Mouse (Mus musculus) hindbrain, embryonic 11.5 days (tissue): ENCODE measurements around the gene Cyp2j13. TPM values are rescaled to one million over a fixed set of nuclear protein-coding genes. Genes with fewer than 3 reads are reported as not detected.
"Not testable (repeated sequence)": the region's sequence is repeated elsewhere in the genome, so short reads cannot be mapped to it uniquely, and the experiment has no call there.

Source experiments
- ATAC-seq: fragments of 200-750 bp; cut with Nextera tagmentation; 2 replicates; pipeline ENCODE4 v1.8.0; 2017; ENCODE audit warnings: mild to moderate bottlenecking, moderate TSS enrichment, moderate library complexity; ENCODE audit not compliant: low FRiP score
- DNase-seq: peaks from one replicate; pipeline ENCODE4 v3.0.0-alpha.2; 2015; ENCODE audit warnings: low spot score
- H3K27ac ChIP-seq: fragments of 300-500 bp; sonication (generic); 2 replicates; pipeline ENCODE4 v1.5.1; 2014; ENCODE audit warnings: mild to moderate bottlenecking, low read depth, low read length
- H3K27me3 ChIP-seq: fragments of 300-500 bp; sonication (generic); 2 replicates; pipeline ENCODE4 v1.6.1; 2014; ENCODE audit warnings: mild to moderate bottlenecking, low read length, moderate library complexity, mixed read lengths; ENCODE audit not compliant: control insufficient read depth, insufficient read depth
- H3K36me3 ChIP-seq: fragments of 300-500 bp; sonication (generic); 2 replicates; pipeline ENCODE4 v1.6.1; 2014; ENCODE audit warnings: mild to moderate bottlenecking, low read length, moderate library complexity, mixed read lengths; ENCODE audit not compliant: control insufficient read depth, insufficient read depth
- H3K4me1 ChIP-seq: fragments of 300-500 bp; sonication (generic); replicated peaks from 2 replicates; pipeline ENCODE4 v1.6.1; 2014; ENCODE audit warnings: low read length, mixed read lengths; ENCODE audit not compliant: control insufficient read depth, insufficient read depth
- H3K4me2 ChIP-seq: fragments of 300-500 bp; sonication (generic); replicated peaks from 2 replicates; pipeline ENCODE4 v1.6.1; 2014; ENCODE audit warnings: mild to moderate bottlenecking, low read depth, low read length
- H3K4me3 ChIP-seq: fragments of 300-500 bp; sonication (generic); 2 replicates; pipeline ENCODE4 v1.5.1; 2014; ENCODE audit warnings: low read depth, low read length
- H3K9ac ChIP-seq: fragments of 300-500 bp; sonication (generic); 2 replicates; pipeline ENCODE4 v1.6.1; 2014; ENCODE audit warnings: low read depth, low read length
- H3K9me3 ChIP-seq: fragments of 300-500 bp; sonication (generic); 2 replicates; pipeline ENCODE4 v1.6.1; 2016; ENCODE audit warnings: low read length; ENCODE audit not compliant: control insufficient read depth
- WGBS: fragments of 180-500 bp; shearing (Covaris S2); extraction: QIAGEN DNeasy Blood & Tissue Kit; methylation state at CpG from one replicate; pipeline ENCODE4 v1.1.7; 2014; 5-methylcytosine and 5-hydroxymethylcytosine counted together
- polyA plus RNA-seq: library from polyadenylated mRNA; unstranded; fragments of >200 nt; fragmentation: Nextera tagmentation; extraction: Ambion mirVana; gene quantifications from 2 replicates; pipeline ENCODE4 v1.2.1, GENCODE M21; 2014

Cyp2j13 gene
- not detected in 2 replicates for polyA plus RNA-seq

DNA sequence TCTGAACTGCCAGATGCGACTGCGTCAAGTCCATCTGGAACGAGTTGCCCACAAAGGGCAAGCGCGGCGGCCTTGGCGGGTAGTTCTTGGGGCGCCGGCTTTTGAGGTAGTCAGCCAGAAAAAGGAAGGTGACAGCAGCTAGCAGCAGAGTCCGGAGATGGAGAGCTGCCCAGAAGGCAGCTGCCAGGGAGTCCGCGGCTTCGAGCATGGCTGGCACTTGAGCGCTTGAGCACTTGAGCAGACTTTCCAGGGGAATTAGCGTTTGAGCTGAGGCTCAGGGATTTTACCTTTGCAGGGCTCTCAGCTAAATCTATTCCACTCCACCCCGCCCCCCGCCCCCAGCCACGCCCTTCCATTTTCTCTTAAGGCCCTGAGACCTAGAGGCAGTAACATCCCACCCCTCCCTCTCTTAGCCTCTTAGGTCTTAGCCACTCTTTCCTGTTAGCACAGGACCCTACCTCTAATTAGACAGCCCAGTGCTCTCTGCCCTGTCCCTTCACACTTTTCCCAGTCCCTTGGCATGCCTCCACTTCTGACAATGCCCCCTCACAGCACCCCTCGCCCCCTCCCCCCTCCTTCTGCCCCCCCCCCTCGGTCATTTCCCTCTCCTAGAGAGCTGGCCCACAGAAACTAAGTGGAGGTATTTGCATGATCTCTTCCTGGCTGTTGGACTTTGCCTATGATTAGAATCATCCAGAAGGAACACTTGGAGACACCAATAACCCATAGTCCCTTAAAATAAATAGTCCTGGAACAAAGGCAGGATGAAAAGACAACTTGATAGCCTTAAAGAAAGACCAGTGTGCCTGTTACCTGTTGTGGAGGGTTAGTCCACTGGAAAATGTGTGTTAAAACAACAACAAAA lies at the start of gene Cyp2j13:
TSS of gene Cyp2j13 (minus strand) at position 286 of the 865 bp plus-strand sequence.
- DNase-seq (peak; percentile 27), ATAC-seq (peak; percentile 67; the same call in 1 of the 2 replicates)
- Histone ChIP-seq H3K27ac (no peak within 1 kb of the TSS), H3K4me2 (peak within 1 kb of the TSS; percentile 36), H3K36me3 (no peaks in the 10 kb centered on the region), H3K9me3 (no peaks in the 10 kb centered on the region), H3K4me1 (no peaks in the 10 kb centered on the region), H3K9ac (no peak within 1 kb of the TSS), H3K27me3 (no peaks in the 10 kb centered on the region), H3K4me3 (no peak within 1 kb of the TSS)
- WGBS, result 10% methylated on average over 20 of the region's 20 CpGs

DNA sequence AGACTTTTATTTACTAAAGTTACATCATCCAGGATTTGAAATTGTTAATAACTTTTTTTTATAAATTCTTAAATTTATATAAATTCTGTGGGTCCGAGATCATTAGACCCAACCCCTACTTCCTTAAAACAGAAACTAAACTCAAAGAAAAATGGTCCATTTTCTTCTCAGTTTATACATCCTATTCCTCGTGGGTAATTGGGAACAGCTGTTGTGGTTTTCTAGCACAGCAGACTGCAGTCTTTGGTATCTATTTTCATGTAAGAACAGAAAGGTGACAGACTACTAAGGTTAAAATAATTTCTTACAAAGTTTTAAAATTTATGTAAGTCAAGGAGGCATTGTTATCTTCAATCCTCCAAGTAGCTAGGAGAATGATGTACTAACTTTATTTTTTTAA lies 19.5 kb upstream of the Cyp2j13 start:
- Histone ChIP-seq H3K27me3 (no peaks in the 10 kb centered on the region), H3K4me2 (no peak overlapping the region)
- ATAC-seq, result no peak

DNA sequence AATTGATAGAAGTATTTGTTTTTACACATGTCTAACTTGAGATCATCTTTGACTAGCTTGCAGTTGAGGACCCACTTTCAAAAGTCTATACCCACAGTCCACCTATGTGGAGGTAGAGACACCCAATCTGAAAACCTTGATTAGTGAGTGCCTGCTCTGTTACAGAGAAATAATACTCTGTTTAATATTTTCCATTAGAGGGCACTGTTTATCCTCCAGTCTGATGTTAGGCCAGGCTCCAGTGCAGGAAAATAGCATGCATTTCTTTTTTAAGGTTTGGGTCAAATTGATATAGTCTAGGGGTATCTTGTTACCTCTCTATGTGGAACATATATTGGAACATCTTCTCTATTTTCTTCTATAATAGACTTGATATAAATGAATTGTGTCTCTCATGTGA lies 14.5 kb upstream of the Cyp2j13 start:
- Histone ChIP-seq H3K4me3 (no peak overlapping the region), H3K4me1 (no peaks in the 10 kb centered on the region), H3K27ac (no peak overlapping the region), H3K4me2 (no peak overlapping the region), H3K36me3 (no peaks in the 10 kb centered on the region), H3K27me3 (no peaks in the 10 kb centered on the region), H3K9ac (no peak overlapping the region), H3K9me3 (no peaks in the 10 kb centered on the region)
- no peak for DNase-seq
- no peak for ATAC-seq

More for the DNA sequence above, 19.5 kb upstream of the Cyp2j13 start:
- no peak overlapping the region for H3K27ac ChIP-seq
- 68% methylated on average over 2 of the region's 2 CpGs for WGBS
- no peaks in the 10 kb centered on the region for H3K4me1 ChIP-seq
- H3K36me3 ChIP-seq, result no peaks in the 10 kb centered on the region
- H3K4me3 ChIP-seq, result no peak overlapping the region
- no peak for DNase-seq
- H3K9ac ChIP-seq, result no peak overlapping the region
- no peaks in the 10 kb centered on the region for H3K9me3 ChIP-seq

DNA sequence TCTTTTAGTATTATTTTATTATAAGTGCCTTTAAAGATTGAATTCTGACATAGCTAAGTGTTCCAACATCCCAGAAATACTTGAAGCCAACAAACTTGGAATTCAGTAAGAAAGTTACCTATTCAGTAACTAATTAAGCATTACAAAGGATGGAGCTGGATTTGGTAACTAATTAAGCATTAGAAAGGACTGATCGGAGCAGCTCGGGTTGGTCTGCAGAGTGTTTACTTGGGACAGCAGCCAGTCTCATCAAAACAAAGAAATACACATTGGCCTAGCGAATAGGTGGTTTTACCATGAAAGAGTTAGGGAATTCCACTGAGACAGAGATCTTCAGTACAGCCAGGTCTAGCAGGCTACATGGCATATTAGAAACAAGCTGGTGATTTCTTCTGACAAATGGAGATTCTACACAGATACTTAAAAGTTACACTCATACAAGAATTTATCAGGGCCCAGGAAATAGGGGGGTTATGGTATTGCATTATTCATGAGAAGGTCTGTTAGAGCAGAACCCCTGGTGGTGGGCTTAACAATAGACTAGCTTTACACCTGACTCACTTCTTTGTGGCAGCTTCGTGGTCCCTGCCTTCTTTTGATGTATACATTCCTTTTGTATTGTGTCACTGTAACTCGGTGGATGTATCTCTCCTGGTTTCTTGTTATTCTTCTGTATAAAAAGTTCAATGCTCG lies 12.2 kb upstream of the Cyp2j13 start:
- not testable (repeated sequence) for H3K4me3 ChIP-seq, H3K9me3 ChIP-seq, ATAC-seq, H3K36me3 ChIP-seq, DNase-seq, H3K4me2 ChIP-seq, H3K27ac ChIP-seq, H3K4me1 ChIP-seq, H3K27me3 ChIP-seq, H3K9ac ChIP-seq
- 54% methylated on average over 6 of the region's 6 CpGs for WGBS

DNA sequence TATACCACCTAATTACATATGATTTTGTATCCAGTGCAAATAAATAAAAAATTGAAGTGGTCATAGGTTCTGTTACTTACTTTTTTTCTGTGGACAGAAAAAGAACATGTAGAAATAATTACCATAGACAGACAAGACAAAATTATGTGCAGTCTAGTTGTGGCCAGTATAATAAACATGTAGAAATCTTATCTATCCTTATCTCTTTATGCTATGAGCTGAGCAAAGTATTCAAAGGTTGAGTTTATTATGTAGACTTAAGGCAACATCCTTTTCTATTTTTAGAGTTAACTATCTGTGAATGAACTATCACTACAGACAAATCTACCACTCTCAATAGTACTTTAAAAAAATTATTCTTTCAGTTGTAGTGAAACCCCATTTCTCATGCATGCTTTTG lies 962 bp upstream of the Cyp2j13 start:
- DNase-seq (no peak), ATAC-seq (no peak)
- no peak overlapping the region for H3K27ac ChIP-seq
- no peak overlapping the region for H3K4me3 ChIP-seq
- no peaks in the 10 kb centered on the region for H3K27me3 ChIP-seq
- H3K4me1 ChIP-seq, result no peaks in the 10 kb centered on the region
- no peaks in the 10 kb centered on the region for H3K36me3 ChIP-seq
- H3K9me3 ChIP-seq, result no peaks in the 10 kb centered on the region
- H3K4me2 ChIP-seq, result no peak overlapping the region
- H3K9ac ChIP-seq, result no peak overlapping the region

DNA sequence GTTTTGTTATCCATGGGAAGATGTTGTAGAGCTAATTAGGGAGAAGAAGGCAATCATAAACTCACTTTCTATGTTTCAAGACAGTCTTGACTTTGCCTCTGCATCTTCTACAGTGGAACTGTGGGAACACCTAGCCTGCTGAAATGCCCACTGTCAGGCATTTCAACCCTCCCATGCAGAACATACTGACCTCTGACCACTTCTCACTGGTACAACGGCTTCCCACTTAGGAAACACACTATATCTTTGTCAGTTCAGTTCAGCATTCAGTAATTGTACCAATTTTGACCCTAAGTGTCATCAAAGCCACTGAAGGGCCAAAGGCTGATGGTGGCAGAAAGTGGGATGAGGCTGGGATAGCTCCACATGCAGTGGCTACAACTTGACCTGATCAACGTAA lies 15.3 kb downstream of the Cyp2j13 start:
- no peaks in the 10 kb centered on the region for H3K36me3 ChIP-seq
- DNase-seq, result no peak
- 84% methylated on average over 2 of the region's 2 CpGs for WGBS
- H3K27ac ChIP-seq, result no peak overlapping the region
- H3K9ac ChIP-seq, result no peak overlapping the region
- H3K27me3 ChIP-seq, result no peaks in the 10 kb centered on the region
- H3K9me3 ChIP-seq, result no peaks in the 10 kb centered on the region
- no peak overlapping the region for H3K4me3 ChIP-seq
- no peaks in the 10 kb centered on the region for H3K4me1 ChIP-seq
- ATAC-seq, result no peak
- no peak overlapping the region for H3K4me2 ChIP-seq

DNA sequence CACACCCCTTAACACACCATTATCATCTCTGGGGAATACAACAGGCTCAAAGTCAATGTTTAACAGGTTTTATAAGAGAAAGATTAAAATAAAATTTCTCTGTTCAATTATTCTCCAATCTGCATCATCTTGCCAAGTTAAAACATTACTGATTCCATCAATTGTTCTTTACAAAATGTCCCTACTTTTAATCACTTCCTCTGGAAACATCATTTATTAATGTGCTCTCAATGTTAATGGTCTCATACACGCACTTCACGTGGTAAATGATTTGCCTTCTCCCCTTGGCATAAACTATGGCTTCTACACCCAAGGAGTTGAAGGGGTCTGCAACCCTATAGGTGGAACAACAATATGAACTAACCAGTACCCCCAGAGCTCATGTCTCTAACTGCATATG lies 17.2 kb downstream of the Cyp2j13 start:
- H3K4me3 ChIP-seq, result no peak overlapping the region
- H3K4me2 ChIP-seq, result no peak overlapping the region
- no peaks in the 10 kb centered on the region for H3K9me3 ChIP-seq
- DNase-seq (no peak), ATAC-seq (no peak)
- H3K4me1 ChIP-seq, result no peaks in the 10 kb centered on the region
- H3K36me3 ChIP-seq, result no peaks in the 10 kb centered on the region
- H3K9ac ChIP-seq, result no peak overlapping the region
- H3K27ac ChIP-seq, result no peak overlapping the region
- H3K27me3 ChIP-seq, result no peaks in the 10 kb centered on the region
- 98% methylated on average over 2 of the region's 2 CpGs for WGBS

DNA sequence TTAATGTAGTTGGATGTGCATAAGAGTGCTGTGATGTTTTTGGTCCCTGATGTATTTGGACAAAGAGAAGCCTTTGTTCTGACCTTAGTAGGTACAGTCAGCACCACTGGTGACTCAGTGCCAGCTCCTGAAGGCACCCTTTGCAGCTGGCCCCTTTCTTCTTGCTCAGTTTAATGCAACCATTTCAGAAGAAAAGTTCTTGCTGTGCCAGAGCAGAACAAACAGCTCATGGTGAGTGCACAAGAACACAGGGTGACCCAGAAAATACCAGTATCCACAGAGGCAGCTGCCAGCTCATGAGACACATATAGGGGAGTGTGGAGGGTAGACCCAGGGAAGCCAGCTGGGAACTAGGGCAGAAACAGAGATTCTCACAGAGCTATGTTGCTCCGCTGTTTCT lies 48.9 kb downstream of the Cyp2j13 start:
- no peak overlapping the region for H3K4me2 ChIP-seq
- H3K27me3 ChIP-seq, result no peaks in the 10 kb centered on the region
- no peak overlapping the region for H3K27ac ChIP-seq
- ATAC-seq, result no peak
- H3K9ac ChIP-seq, result no peak overlapping the region
- H3K36me3 ChIP-seq, result no peaks in the 10 kb centered on the region
- H3K4me3 ChIP-seq, result no peak overlapping the region
- WGBS, result 86% methylated on average over 1 of the region's 1 CpGs
- no peak for DNase-seq
- no peaks in the 10 kb centered on the region for H3K4me1 ChIP-seq
- H3K9me3 ChIP-seq, result no peaks in the 10 kb centered on the region

DNA sequence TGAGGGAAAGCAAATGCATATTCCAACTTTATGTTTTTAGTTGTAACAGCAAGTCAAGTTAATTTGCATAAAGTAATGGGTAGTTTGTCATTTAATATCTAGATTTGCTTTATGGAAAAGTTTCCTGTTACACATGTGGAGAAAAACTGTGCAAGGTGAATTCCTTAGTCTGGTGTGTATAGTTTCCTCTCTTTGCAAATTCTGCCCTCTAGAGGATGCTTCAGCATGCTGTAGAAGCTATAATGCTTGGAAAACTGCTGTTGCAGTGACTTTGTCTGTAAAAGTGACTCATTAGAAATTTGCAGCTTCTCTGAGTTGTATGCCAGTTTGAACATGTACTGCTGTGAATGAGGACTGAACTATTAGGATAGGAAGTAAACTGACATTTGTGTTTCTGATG lies 54.5 kb downstream of the Cyp2j13 start:
- ATAC-seq, result no peak
- Histone ChIP-seq H3K4me3 (no peak overlapping the region), H3K9ac (no peak overlapping the region), H3K36me3 (no peaks in the 10 kb centered on the region), H3K27me3 (no peaks in the 10 kb centered on the region), H3K4me2 (no peak overlapping the region), H3K27ac (no peak overlapping the region), H3K4me1 (no peaks in the 10 kb centered on the region), H3K9me3 (no peaks in the 10 kb centered on the region)
- peak; percentile 21 for DNase-seq
